Mouse (Mus musculus) megakaryocyte, embryonic 14.5 days (primary cell): ENCODE results near the gene 6030468B19Rik.

Experiments
- FLI1 ChIP-seq: IDR thresholded peaks from 2 replicates; pipeline ENCODE4 v1.6.1; 2012; ENCODE audit warnings: low read length, inconsistent platforms, mixed read lengths
- GATA1 ChIP-seq: IDR thresholded peaks from 3 replicates; pipeline ENCODE4 v1.6.1; 2012; ENCODE audit warnings: mixed read lengths, low read length, inconsistent platforms, borderline replicate concordance

DNA sequence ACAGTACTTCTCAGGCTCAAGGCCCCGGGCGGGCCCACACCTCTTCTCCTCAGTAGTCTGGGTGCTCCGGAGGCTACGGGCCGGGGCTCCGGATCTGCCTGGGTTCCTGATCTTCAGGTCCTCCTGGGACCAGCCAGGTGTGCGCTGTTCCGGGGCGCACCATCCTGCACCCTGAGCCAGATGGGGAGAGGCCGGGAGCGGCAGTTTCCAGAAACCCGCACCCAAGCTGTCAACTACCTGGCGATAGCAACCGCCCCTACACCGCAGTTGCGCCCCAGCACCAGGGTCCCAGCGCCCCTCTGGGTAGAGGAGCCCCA is 17.3 kb upstream of the 6030468B19Rik start:
- no peak for TF ChIP-seq GATA1
- no peak for TF ChIP-seq FLI1
